Mouse (Mus musculus) stomach, postnatal 0 days (tissue): ENCODE results near the gene Tbata. TPM values are rescaled to one million over a fixed set of nuclear protein-coding genes. Genes with fewer than 3 reads are reported as not detected.

ENCODE experiments used
- ATAC-seq: fragments of 200-750 bp; cut with Nextera tagmentation; 2 replicates; pipeline ENCODE4 v1.8.0; 2017; ENCODE audit not compliant: low FRiP score, low TSS enrichment
- DNase-seq: peaks from one replicate; pipeline ENCODE4 v3.0.0-alpha.2; 2016; ENCODE audit warnings: low spot score
- H3K27ac ChIP-seq: fragments of 300-500 bp; sonication (generic); replicated peaks from 2 replicates; pipeline ENCODE4 v1.5.1; 2014; ENCODE audit warnings: mild to moderate bottlenecking, control low read depth
- H3K27me3 ChIP-seq: fragments of 300-500 bp; sonication (generic); 2 replicates; pipeline ENCODE4 v1.6.1; 2014; ENCODE audit warnings: low read length; ENCODE audit not compliant: control insufficient read depth, insufficient read depth
- H3K36me3 ChIP-seq: fragments of 300-500 bp; sonication (generic); 2 replicates; pipeline ENCODE4 v1.6.1; 2014; ENCODE audit warnings: low read length, mixed read lengths; ENCODE audit not compliant: control insufficient read depth, insufficient read depth
- H3K4me1 ChIP-seq: fragments of 300-500 bp; sonication (generic); replicated peaks from 2 replicates; pipeline ENCODE4 v1.6.1; 2014; ENCODE audit warnings: antibody characterized with exemption; ENCODE audit not compliant: control insufficient read depth, insufficient read depth
- H3K4me2 ChIP-seq: fragments of 300-500 bp; sonication (generic); replicated peaks from 2 replicates; pipeline ENCODE4 v1.6.1; 2014; ENCODE audit warnings: low read depth, mild to moderate bottlenecking, control low read depth, moderate library complexity
- H3K4me3 ChIP-seq: fragments of 300-500 bp; sonication (generic); 2 replicates; pipeline ENCODE4 v1.5.1; 2014; ENCODE audit warnings: low read depth, low read length, control low read depth
- H3K9ac ChIP-seq: fragments of 300-500 bp; sonication (generic); 2 replicates; pipeline ENCODE4 v1.6.1; 2014; ENCODE audit warnings: mild to moderate bottlenecking, low read length, control low read depth, mixed read lengths
- H3K9me3 ChIP-seq: fragments of 300-500 bp; sonication (generic); 2 replicates; pipeline ENCODE4 v1.6.1; 2016; ENCODE audit warnings: low read length; ENCODE audit not compliant: control insufficient read depth
- CTCF ChIP-seq: IDR thresholded peaks from 2 replicates; pipeline ENCODE4 v1.5.1; 2016; ENCODE audit warnings: antibody characterized with exemption, low read depth, mild to moderate bottlenecking, moderate library complexity
- EP300 ChIP-seq: optimal IDR thresholded peaks from 2 replicates; pipeline ENCODE3; 2016; ENCODE audit warnings: antibody characterized with exemption
- WGBS: fragments of 180-500 bp; shearing (Covaris S2); extraction: QIAGEN DNeasy Blood & Tissue Kit; methylation state at CpG from one replicate; pipeline ENCODE4 v1.1.7; 2014; 5-methylcytosine and 5-hydroxymethylcytosine counted together
- polyA plus RNA-seq: library from polyadenylated mRNA; unstranded; fragments of >200 nt; fragmentation: Nextera tagmentation; extraction: Ambion mirVana; gene quantifications from 2 replicates; pipeline ENCODE4 v1.2.1, GENCODE M21; 2015

Gene Tbata
- polyA plus RNA-seq, 1 experiment from 2014 or later, result 0.29 TPM

- Histone ChIP-seq H3K4me1 (peaks cover 3% of the 10 kb centered on the region; the same call in 1 of the 2 replicates), H3K9me3 (no peaks in the 10 kb centered on the region), H3K36me3 (no peaks in the 10 kb centered on the region), H3K4me3 (no peak overlapping the region), H3K27ac (no peak overlapping the region), H3K27me3 (no peaks in the 10 kb centered on the region), H3K4me2 (no peak overlapping the region), H3K9ac (no peak overlapping the region)
- TF ChIP-seq EP300 (no peak), CTCF (peak; percentile 35)
- no peak for ATAC-seq
- no peak for DNase-seq
- 74% methylated on average over 4 of the region's 4 CpGs for WGBS
These were observed 742 bp downstream of the Tbata start for GRCm38 (mm10) chr10:61172496-61172895.

- DNase-seq, result no peak
- peaks cover 3% of the 10 kb centered on the region; the same call in 1 of the 2 replicates for H3K4me1 ChIP-seq
- no peak overlapping the region for H3K27ac ChIP-seq
- H3K4me3 ChIP-seq, result no peak overlapping the region
- H3K9ac ChIP-seq, result no peak overlapping the region
- H3K4me2 ChIP-seq, result no peak overlapping the region
- ATAC-seq, result no peak
- WGBS, result 45% methylated on average over 11 of the region's 13 CpGs
- no peaks in the 10 kb centered on the region for H3K27me3 ChIP-seq
- H3K36me3 ChIP-seq, result no peaks in the 10 kb centered on the region
- TF ChIP-seq EP300 (no peak), CTCF (no peak)
- no peaks in the 10 kb centered on the region for H3K9me3 ChIP-seq
These were observed 3.1 kb downstream of the Tbata start for GRCm38 (mm10) chr10:61174711-61175441.

GRCm38 (mm10) chr10:61175442-61176204, 3.9 kb downstream of the Tbata start:
- TF ChIP-seq CTCF (peak; percentile 82), EP300 (no peak)
- Histone ChIP-seq H3K9ac (no peak overlapping the region), H3K36me3 (no peaks in the 10 kb centered on the region), H3K27me3 (no peaks in the 10 kb centered on the region), H3K4me2 (peak overlapping the region; percentile 41), H3K4me3 (0 out of 2 replicates have a peak overlapping the region, but pooled peaks have one; percentile 2), H3K27ac (no peak overlapping the region), H3K9me3 (no peaks in the 10 kb centered on the region), H3K4me1 (peaks cover 3% of the 10 kb centered on the region; the same call in 1 of the 2 replicates)
- DNase-seq, result peak; percentile 74
- 15% methylated on average over 23 of the region's 24 CpGs for WGBS
- peak; percentile 88 for ATAC-seq

GRCm38 (mm10) chr10:61176221-61176790, 4.6 kb downstream of the Tbata start:
- Histone ChIP-seq H3K27ac (no peak overlapping the region), H3K9me3 (no peaks in the 10 kb centered on the region), H3K4me1 (peaks cover 3% of the 10 kb centered on the region; the same call in 1 of the 2 replicates), H3K4me2 (peak overlapping the region; percentile 41), H3K4me3 (no peak overlapping the region), H3K9ac (no peak overlapping the region), H3K27me3 (no peaks in the 10 kb centered on the region), H3K36me3 (no peaks in the 10 kb centered on the region)
- ATAC-seq, result no peak; the same call in none of the 2 replicates
- TF ChIP-seq EP300 (no peak), CTCF (no peak)
- DNase-seq, result no peak
- WGBS, result 43% methylated on average over 7 of the region's 7 CpGs

- WGBS, result 78% methylated on average over 4 of the region's 4 CpGs
- Histone ChIP-seq H3K4me3 (no peak overlapping the region), H3K36me3 (no peaks in the 10 kb centered on the region), H3K4me1 (peaks cover 3% of the 10 kb centered on the region; the same call in 1 of the 2 replicates), H3K4me2 (no peak overlapping the region), H3K27ac (no peak overlapping the region), H3K9me3 (no peaks in the 10 kb centered on the region), H3K27me3 (no peaks in the 10 kb centered on the region), H3K9ac (no peak overlapping the region)
- DNase-seq (no peak), ATAC-seq (no peak)
- TF ChIP-seq CTCF (no peak), EP300 (no peak)
These were observed 6.0 kb downstream of the Tbata start for GRCm38 (mm10) chr10:61177751-61178150.
